Mouse (Mus musculus): ENCODE results near the gene Zfp488. TPM values are rescaled to one million over a fixed set of nuclear protein-coding genes. Genes with fewer than 3 reads are reported as not detected.

The Zfp488 gene
- polyA plus RNA-seq, 1 experiment from 2014 or later, result not detected

DNA sequence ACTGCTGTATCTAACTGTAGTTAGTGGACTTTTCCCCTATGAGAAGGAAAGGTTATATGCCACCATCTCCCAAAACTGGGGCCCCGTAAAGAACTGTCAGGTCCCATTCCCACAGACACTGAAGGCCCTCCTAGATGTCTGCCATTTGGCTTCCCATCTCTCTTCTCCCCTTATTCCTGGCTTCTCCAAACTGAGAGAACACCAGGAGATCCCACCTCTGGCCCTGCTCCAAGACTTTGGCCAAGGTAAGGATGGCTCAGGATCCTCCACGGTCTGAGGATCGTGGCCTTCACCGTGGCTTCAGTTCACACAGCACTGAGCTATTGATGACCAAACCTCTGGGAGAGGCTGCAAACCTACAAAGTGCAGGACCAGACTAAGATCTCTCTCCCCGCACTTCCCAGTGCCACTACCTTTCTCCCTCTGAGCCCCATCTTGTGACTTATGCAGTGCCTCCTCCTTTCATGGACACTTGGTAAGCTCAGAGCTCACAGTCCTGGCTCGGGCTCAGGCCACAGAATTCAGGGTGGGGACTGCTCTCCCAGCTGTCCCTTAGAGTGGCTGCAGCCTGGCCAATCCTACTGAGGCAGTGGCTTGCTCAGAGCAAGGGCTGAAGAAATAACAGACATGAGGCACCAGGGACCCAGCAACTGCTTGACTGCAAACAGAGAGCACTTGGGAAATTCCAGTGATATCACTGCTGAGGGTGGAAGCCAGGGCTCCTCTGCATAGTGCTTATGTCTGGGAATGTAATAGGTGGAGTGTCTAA lies 15.1 kb upstream of the Zfp488 start:
- H3K27me3 ChIP-seq (ENCODE audit: control insufficient read depth, insufficient read depth, low read length), result no peaks in the 10 kb centered on the region
- no peak overlapping the region for H3K4me2 ChIP-seq (replicated peaks; ENCODE audit: low read depth, low read length)
- no peaks in the 10 kb centered on the region for H3K36me3 ChIP-seq (ENCODE audit: control insufficient read depth, insufficient read depth, low read length)
- H3K9me3 ChIP-seq (ENCODE audit: control insufficient read depth, low read length), result no peaks in the 10 kb centered on the region
- 87% methylated on average over 6 of the region's 6 CpGs for WGBS
- H3K9ac ChIP-seq (ENCODE audit: low read depth, low read length), result no peak overlapping the region
- no peak for ATAC-seq (ENCODE audit: low FRiP score, low TSS enrichment)
- H3K4me1 ChIP-seq (ENCODE audit: control insufficient read depth, insufficient read depth, low read length), result no peaks in the 10 kb centered on the region
- no peak overlapping the region for H3K4me3 ChIP-seq (ENCODE audit: low read length)
- H3K27ac ChIP-seq (ENCODE audit: low read depth, low read length), result no peak overlapping the region

DNA sequence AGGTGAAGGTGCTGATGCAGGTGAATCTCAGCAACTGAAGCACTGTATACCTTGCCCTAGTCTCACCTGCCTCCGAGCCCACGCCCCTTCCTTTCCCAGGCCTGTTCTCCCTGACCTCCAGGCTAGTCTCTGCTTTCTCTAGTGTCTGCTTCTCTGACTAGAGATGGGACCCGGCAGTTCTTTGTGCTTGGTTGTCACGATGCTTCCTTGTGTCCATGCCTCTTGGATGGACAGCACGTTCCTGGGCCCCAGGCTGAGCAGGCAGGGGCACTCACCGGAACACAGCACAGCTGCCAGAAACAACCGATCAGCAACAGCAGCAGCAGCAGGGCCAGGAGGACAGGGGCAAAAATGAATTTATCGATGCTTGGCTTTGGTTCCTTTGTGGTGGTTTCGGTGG lies 14.5 kb upstream of the Zfp488 start:
- Histone ChIP-seq H3K4me1 (ENCODE audit: control insufficient read depth, insufficient read depth, low read length) (no peaks in the 10 kb centered on the region), H3K9ac (ENCODE audit: low read depth, low read length) (no peak overlapping the region), H3K36me3 (ENCODE audit: control insufficient read depth, insufficient read depth, low read length) (no peaks in the 10 kb centered on the region), H3K9me3 (ENCODE audit: control insufficient read depth, low read length) (no peaks in the 10 kb centered on the region), H3K4me2 (replicated peaks; ENCODE audit: low read depth, low read length) (no peak overlapping the region), H3K27ac (ENCODE audit: low read depth, low read length) (no peak overlapping the region), H3K27me3 (ENCODE audit: control insufficient read depth, insufficient read depth, low read length) (no peaks in the 10 kb centered on the region), H3K4me3 (ENCODE audit: low read length) (no peak overlapping the region)
- 96% methylated on average over 9 of the region's 9 CpGs for WGBS
- no peak for ATAC-seq (ENCODE audit: low FRiP score, low TSS enrichment)

DNA sequence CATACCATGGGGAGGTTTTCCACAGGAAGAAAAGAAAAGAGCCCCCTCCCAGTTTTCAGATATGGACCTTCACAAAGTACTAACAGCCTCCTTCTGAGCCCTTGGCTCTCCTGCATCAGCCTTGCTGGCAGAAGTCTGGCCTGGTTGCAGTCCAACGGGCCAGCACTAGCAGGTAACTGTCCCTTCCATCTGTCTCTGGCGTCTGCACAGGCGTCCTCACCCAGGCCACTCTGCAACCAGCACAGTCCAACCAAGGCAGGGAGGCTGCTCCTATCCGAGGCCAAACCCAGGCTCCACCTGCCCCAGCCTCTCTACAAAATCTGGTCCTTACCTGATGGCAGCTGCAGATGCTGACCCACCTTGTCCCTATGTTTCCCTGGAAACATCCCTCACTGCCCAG lies 13.4 kb upstream of the Zfp488 start:
- 64% methylated on average over 4 of the region's 4 CpGs for WGBS
- Histone ChIP-seq H3K4me2 (replicated peaks; ENCODE audit: low read depth, low read length) (no peak overlapping the region), H3K36me3 (ENCODE audit: control insufficient read depth, insufficient read depth, low read length) (no peaks in the 10 kb centered on the region), H3K9ac (ENCODE audit: low read depth, low read length) (no peak overlapping the region), H3K4me1 (ENCODE audit: control insufficient read depth, insufficient read depth, low read length) (no peaks in the 10 kb centered on the region), H3K27ac (ENCODE audit: low read depth, low read length) (no peak overlapping the region), H3K4me3 (ENCODE audit: low read length) (no peak overlapping the region), H3K9me3 (ENCODE audit: control insufficient read depth, low read length) (no peaks in the 10 kb centered on the region), H3K27me3 (ENCODE audit: control insufficient read depth, insufficient read depth, low read length) (no peaks in the 10 kb centered on the region)
- ATAC-seq (ENCODE audit: low FRiP score, low TSS enrichment), result no peak

- 72% methylated on average over 3 of the region's 3 CpGs for WGBS
- no peak for ATAC-seq (ENCODE audit: low FRiP score, low TSS enrichment)
Observed at GRCm38 (mm10) chr14:33989201-33989600, 10.6 kb upstream of the Zfp488 start.

DNA sequence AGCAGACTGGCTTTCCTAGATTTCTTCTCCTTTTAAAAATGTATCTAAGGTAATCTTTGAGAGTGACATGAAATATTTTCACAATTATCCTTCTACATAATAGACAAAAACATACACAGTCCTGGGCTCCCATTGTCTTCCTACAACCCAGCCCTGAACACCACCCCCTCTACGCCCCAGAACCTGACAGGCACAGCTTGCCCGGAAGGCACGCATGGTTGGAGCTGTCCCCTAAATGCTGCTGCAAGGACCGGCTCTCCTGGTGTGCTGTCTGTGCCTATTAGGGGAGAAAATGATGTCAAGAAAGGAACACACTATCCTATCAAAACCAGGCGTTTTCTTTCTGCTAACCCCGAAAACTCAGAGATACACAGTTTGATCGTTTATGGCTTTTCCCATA lies 816 bp downstream of the Zfp488 start:
- Histone ChIP-seq H3K36me3 (ENCODE audit: control insufficient read depth, insufficient read depth, low read length) (no peaks in the 10 kb centered on the region), H3K27me3 (ENCODE audit: control insufficient read depth, insufficient read depth, low read length) (peaks cover 11% of the 10 kb centered on the region; the same call in 1 of the 2 replicates), H3K9ac (ENCODE audit: low read depth, low read length) (no peak overlapping the region), H3K4me1 (ENCODE audit: control insufficient read depth, insufficient read depth, low read length) (no peaks in the 10 kb centered on the region), H3K4me2 (replicated peaks; ENCODE audit: low read depth, low read length) (no peak overlapping the region; the same call in 1 of the 2 replicates), H3K27ac (ENCODE audit: low read depth, low read length) (no peak overlapping the region), H3K4me3 (ENCODE audit: low read length) (no peak overlapping the region), H3K9me3 (ENCODE audit: control insufficient read depth, low read length) (no peaks in the 10 kb centered on the region)
- WGBS, result 44% methylated on average over 7 of the region's 7 CpGs
- no peak for ATAC-seq (ENCODE audit: low FRiP score, low TSS enrichment)

More at GRCm38 (mm10) chr14:33989201-33989600, 10.6 kb upstream of the Zfp488 start:
- no peaks in the 10 kb centered on the region for H3K9me3 ChIP-seq (ENCODE audit: control insufficient read depth, low read length)
- no peak overlapping the region for H3K9ac ChIP-seq (ENCODE audit: low read depth, low read length)
- no peak overlapping the region for H3K27ac ChIP-seq (ENCODE audit: low read depth, low read length)
- H3K4me1 ChIP-seq (ENCODE audit: control insufficient read depth, insufficient read depth, low read length), result no peaks in the 10 kb centered on the region
- H3K27me3 ChIP-seq (ENCODE audit: control insufficient read depth, insufficient read depth, low read length), result no peaks in the 10 kb centered on the region
- no peak overlapping the region for H3K4me3 ChIP-seq (ENCODE audit: low read length)
- H3K4me2 ChIP-seq (replicated peaks; ENCODE audit: low read depth, low read length), result no peak overlapping the region
- H3K36me3 ChIP-seq (ENCODE audit: control insufficient read depth, insufficient read depth, low read length), result no peaks in the 10 kb centered on the region

DNA sequence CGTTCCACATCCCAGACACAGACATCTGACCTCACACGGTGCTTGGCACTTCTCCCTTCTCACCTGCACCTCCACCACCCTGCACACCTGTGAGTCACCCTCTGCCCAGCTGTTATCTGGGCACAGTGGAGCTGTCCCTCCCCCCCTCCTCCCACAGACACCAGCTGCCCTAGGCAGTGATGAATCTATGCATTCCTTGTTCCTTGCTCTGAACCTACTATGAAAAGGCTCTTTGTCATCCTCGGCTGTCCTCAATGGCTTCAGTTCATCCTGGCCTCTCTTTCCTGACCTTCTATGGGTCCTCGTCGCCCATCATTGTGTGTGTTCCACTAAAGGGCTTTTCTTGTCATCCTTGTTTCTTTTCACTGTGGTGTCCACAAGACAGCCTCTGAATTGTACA lies 3.8 kb downstream of the Zfp488 start:
- Histone ChIP-seq H3K27ac (ENCODE audit: low read depth, low read length) (no peak overlapping the region), H3K9ac (ENCODE audit: low read depth, low read length) (no peak overlapping the region), H3K27me3 (ENCODE audit: control insufficient read depth, insufficient read depth, low read length) (peaks cover 11% of the 10 kb centered on the region; the same call in 1 of the 2 replicates), H3K9me3 (ENCODE audit: control insufficient read depth, low read length) (no peaks in the 10 kb centered on the region), H3K4me3 (ENCODE audit: low read length) (no peak overlapping the region), H3K36me3 (ENCODE audit: control insufficient read depth, insufficient read depth, low read length) (no peaks in the 10 kb centered on the region), H3K4me1 (ENCODE audit: control insufficient read depth, insufficient read depth, low read length) (no peaks in the 10 kb centered on the region), H3K4me2 (replicated peaks; ENCODE audit: low read depth, low read length) (no peak overlapping the region)
- ATAC-seq (ENCODE audit: low FRiP score, low TSS enrichment), result no peak
- WGBS, result 68% methylated on average over 5 of the region's 5 CpGs

DNA sequence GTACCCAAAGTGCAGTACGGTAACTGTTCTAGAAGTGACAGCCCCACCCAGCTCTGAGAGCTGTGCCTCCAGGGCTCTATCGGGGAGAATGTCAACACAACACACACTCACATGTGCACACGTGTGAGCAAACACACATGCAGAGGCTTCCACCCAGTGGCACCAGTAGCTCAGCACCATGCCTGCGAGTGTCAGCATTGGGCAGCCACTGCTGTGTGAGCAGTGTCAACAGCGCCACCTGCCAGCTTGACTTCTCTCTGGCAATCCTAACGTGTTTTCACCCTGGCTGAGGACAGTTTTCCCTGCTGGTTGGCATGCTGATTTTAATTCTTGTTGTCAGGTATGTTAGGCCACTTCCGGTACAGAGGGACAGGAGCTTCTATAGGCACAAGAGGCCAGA lies 5.9 kb downstream of the Zfp488 start:
- Histone ChIP-seq H3K36me3 (ENCODE audit: control insufficient read depth, insufficient read depth, low read length) (no peaks in the 10 kb centered on the region), H3K9me3 (ENCODE audit: control insufficient read depth, low read length) (no peaks in the 10 kb centered on the region), H3K27me3 (ENCODE audit: control insufficient read depth, insufficient read depth, low read length) (no peaks in the 10 kb centered on the region), H3K4me2 (replicated peaks; ENCODE audit: low read depth, low read length) (no peak overlapping the region), H3K27ac (ENCODE audit: low read depth, low read length) (no peak overlapping the region), H3K9ac (ENCODE audit: low read depth, low read length) (no peak overlapping the region), H3K4me1 (ENCODE audit: control insufficient read depth, insufficient read depth, low read length) (no peaks in the 10 kb centered on the region), H3K4me3 (ENCODE audit: low read length) (no peak overlapping the region)
- WGBS, result 46% methylated on average over 7 of the region's 7 CpGs
- ATAC-seq (ENCODE audit: low FRiP score, low TSS enrichment), result no peak

DNA sequence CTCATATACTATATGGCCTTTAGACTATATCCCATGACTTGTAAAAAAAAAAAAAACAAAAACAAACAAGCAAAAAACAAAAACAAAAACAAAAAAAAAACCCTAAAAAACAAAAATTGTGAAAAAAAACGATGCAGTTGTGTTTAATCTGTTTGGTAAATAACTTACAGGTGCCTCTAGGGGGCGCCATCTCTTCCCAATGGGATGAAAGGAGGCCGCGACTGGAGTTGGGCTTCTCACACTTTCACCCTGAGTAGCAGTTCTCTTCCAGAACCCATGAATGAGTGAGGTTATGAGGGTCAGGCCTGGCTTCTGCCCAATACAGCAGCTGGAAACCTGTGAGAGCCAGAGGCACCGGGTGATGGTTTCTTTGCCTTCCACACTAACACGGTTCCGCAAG lies 12.9 kb downstream of the Zfp488 start:
- no peak for ATAC-seq (ENCODE audit: low FRiP score, low TSS enrichment)
- H3K27me3 ChIP-seq (ENCODE audit: control insufficient read depth, insufficient read depth, low read length), result no peaks in the 10 kb centered on the region
- WGBS, result 66% methylated on average over 7 of the region's 7 CpGs
- no peak overlapping the region for H3K27ac ChIP-seq (ENCODE audit: low read depth, low read length)
- H3K36me3 ChIP-seq (ENCODE audit: control insufficient read depth, insufficient read depth, low read length), result no peaks in the 10 kb centered on the region
- no peak overlapping the region for H3K4me3 ChIP-seq (ENCODE audit: low read length)
- no peaks in the 10 kb centered on the region for H3K4me1 ChIP-seq (ENCODE audit: control insufficient read depth, insufficient read depth, low read length)
- no peak overlapping the region for H3K9ac ChIP-seq (ENCODE audit: low read depth, low read length)
- no peak overlapping the region for H3K4me2 ChIP-seq (replicated peaks; ENCODE audit: low read depth, low read length)
- no peaks in the 10 kb centered on the region for H3K9me3 ChIP-seq (ENCODE audit: control insufficient read depth, low read length)

GRCm38 (mm10) chr14:33959341-33959740 lies 19.2 kb downstream of the Zfp488 start:
- no peak overlapping the region for H3K4me3 ChIP-seq (ENCODE audit: low read length)
- H3K4me2 ChIP-seq (replicated peaks; ENCODE audit: low read depth, low read length), result no peak overlapping the region
- H3K27ac ChIP-seq (ENCODE audit: low read depth, low read length), result no peak overlapping the region
- no peaks in the 10 kb centered on the region for H3K4me1 ChIP-seq (ENCODE audit: control insufficient read depth, insufficient read depth, low read length)
- no peaks in the 10 kb centered on the region for H3K36me3 ChIP-seq (ENCODE audit: control insufficient read depth, insufficient read depth, low read length)
- no peak overlapping the region for H3K9ac ChIP-seq (ENCODE audit: low read depth, low read length)
- H3K9me3 ChIP-seq (ENCODE audit: control insufficient read depth, low read length), result no peaks in the 10 kb centered on the region
- H3K27me3 ChIP-seq (ENCODE audit: control insufficient read depth, insufficient read depth, low read length), result no peaks in the 10 kb centered on the region
- 11% methylated on average over 9 of the region's 9 CpGs for WGBS
- no peak for ATAC-seq (ENCODE audit: low FRiP score, low TSS enrichment)
